Mouse (Mus musculus) thymus, postnatal 14 days (tissue): Measurements from ENCODE around the gene Zfp771.

ENCODE experiments used
- DNase-seq: peaks from one replicate; pipeline ENCODE4 v3.0.0; 2021

Zfp771 gene

DNA sequence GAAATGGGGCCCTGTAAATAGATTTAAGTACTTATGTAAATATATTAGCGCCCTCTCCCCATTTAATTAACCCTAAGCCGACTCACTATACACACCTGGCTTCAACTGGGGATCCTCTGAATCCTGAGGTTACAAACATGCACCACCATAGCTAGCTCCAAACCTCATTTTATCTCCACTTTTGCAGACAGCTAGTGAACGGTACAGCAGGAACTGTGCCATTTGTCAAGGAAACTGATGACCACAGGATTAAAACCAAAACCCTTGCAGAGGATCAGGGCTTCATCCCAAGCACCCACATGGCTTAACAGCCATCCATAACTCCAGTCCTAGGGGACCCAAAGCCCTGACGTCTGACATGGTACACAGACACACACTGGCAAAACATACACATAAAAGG, 10.9 kb downstream of the Zfp771 start:
- no peak for DNase-seq

DNA sequence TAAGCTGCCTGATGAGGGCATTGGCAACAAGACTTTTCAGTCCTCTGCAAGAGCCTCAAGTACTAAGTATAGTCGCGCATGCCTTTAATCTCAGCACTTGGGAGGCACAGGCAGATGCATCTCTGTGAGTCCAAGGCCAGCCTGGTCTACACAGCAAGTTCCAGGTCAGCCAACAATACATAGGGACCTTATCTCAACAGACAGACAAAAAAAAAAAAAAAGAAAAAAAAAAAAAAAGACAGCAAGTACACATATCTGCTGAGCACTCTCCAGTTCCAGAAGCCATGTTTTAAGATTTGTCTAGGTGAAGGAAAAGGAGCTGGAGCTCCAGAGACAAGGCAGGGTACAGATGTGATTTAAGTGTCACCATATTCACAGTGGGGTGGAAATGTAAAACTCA, 11.9 kb downstream of the Zfp771 start:
- no peak for DNase-seq

DNA sequence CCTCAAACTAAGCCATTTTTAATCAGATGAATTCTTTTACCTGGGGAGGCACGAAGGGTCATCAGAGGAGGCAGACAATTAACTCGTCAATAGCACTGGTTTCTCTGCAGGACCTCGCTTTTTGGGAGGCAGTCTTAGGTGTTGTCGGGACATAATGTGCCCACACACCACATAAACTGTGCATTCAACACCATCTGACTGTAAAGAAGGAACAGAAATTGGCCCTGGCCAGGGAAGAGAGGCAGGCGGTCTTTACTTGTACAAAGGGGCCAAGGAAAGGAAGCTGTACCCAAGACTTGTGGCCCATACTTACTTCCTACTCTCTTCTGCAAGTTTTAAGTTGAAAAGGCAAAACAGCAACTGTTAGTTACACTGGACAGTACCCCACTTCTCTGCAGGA, 12.4 kb downstream of the Zfp771 start:
- DNase-seq, result no peak

DNA sequence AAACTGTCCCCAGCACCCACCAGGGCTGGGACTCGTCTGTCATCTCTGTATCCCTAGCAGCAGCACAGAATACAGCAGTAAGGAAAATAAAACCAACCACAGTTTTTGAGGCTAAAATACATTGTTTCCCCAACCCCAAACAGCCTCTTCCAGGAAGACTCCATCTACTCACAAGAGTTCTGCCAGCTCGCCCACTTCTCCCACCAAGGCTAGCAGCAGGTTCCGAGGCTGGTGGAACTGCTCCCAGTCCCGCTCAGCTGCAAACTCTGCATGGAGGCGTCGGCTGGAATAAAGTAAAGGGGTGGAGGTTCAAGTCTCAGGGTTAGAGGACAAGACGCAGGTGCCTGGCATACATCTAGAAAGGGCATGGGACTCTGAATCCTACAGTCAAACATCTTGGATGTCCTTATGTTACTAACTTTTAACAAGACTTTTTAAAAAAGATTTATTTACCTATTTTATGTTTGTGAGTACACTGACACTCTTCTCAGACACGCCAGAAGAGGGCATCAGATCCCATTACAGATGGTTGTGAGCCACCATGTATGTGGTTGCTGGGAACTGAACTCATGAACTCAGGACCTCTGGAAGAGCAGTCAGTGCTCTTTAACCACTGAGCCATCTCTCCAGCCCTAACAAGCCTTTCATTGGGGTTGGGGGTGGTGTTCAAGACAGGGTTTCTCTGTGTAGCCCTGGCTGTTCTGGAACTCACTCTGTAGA, 15.3 kb downstream of the Zfp771 start:
- no peak for DNase-seq

DNA sequence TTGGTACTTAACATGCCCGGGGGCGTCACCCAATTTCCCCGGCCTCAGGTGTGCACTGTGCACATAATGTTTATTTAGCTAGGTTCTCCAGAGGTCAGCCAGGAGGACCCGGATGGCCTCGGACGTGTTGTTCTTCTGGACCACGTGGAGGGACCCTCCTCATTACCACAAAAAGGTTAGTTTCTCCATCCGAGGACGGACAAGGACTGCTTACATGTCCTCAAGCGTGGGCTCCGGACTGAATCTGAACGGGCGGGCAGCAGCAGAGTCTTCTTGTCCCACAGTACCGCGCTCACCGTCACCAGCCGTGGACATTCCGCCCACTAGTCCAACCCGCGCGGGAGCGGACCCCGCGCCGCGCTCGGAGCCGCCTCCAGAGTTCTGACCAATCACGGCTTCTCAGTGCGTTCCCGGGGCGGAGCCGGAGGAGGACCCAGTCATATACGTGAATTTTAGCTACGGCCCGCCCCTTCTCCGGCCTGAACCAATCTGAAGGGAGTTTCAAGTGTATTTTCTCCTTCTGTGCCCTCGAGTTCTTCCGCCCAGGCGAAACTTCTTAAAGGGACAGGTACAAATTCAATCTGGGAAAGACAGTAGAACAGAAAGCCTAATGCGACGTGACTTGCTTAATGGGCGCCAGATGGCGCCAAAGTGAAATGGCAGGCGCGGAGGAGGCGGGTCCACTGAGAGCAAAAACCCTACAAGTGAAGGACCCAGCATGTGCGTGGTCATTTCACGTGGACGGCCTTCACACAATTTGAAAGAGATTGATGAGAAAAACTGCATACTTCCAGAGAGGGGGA, 16.4 kb downstream of the Zfp771 start, which contains the start of gene Dctpp1:
Gene Dctpp1 (minus strand): TSS at position 401 of the 803 bp plus-strand sequence.
- DNase-seq, result peak; percentile 97

DNA sequence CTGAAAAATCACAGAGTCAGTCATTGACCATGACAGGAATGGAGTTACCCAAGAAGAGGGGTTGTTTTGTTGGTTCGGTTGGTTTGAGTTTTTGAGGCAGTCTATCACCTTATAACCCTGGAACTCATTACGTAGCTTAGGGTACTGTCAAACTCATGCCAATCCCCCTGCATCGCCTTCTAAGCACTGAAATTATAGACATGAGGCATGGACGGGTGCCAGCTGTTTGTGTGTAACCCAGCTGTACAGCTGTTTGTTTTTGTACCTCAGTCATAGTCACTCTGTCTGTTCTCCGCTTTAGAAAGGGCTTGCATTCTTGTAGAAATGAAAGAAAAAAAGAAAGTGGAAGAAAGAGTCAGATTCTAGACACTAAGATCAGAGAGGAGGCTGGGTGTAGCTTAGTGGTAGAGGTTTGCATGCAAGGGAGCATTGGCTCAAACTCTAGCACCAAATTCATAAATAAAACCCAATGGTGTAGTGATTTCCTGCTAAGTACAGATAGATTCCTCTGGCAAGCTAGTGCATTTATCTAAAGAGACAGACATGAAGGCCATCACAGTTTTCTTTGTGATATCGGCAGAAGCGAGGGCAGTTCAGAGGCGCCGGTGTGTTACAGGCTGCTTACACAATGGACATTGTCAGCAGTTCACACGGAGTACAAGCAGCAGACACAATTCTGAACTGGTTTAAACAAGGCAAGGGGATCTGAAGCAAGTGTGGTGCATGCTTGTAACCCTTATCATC, 18.3 kb downstream of the Zfp771 start:
- DNase-seq, result no peak

DNA sequence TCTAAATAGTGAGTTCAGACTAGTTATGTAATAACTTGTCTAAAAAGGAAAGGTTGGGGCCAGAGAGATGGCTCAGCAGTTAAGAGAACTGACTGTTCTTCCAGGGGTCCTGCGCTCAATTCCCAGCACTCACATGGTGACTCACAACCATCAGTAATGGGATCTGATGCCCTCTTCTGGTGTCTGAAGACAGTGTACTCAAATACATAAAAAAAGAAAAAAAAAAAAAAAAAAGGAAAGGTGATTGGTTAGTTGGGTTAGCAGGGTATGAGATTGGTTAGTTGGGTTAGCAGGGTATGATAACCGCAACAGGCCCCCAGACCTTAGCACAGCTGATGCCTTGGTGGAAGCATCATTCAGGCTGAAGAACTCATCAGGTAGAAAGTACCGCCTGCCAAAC, 19.5 kb downstream of the Zfp771 start:
- no peak for DNase-seq

DNA sequence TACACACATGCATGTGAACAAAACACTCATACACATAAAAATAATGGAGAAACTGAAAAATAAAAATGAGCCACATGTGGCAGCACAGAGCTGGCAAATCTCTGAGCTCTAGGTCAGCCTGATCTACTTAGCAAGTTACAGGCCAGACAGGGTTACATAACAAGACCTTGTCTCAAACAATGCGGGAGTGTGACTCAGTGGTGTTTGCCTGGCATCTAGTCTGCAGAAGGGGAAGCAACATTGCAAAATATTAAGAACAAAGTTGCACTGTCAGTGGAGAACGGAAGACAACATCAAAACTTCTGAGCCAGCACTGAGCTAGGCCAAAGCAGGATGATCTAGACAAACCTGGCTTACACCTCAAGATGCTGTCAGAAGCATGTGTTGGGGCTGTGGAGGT, 26.2 kb downstream of the Zfp771 start:
- DNase-seq, result no peak

DNA sequence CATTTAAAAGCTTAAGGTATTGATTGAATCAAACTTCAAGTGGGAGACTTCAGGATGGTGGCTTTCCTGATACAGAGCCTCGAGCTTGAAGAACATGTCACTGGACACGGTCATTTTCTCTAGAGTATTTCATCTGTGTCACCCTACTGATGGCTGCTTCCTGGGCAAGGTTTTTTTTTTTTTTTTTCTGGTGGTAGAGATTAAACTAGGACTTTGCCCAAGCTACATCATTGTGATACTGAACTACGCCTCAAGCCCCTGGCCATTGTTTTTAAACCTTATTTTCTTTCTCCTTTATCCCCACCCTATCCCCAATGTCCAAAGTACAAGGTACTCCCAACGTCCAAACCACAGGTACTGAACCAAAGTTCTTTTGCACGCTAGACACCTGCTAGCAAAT, 26.6 kb downstream of the Zfp771 start:
- DNase-seq, result no peak

DNA sequence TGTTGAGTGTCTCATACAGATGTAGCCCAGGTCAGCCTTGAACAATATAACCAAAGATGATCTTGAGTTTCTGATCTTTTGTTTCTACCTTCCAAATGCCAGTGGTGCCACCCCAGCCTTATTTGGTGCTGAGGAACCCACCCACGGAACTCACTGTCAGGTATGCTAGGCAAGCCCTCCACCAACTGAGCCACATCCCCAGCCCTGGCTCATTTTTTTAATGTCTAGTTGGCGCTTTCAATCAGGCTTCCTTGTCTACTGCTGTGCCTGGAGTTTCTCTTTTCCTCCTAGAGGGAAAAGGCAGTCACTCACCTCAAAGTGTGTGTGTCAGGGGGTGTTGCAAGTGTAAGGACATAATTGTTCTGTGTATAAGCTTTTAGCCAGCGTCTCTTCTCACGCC, 27.0 kb downstream of the Zfp771 start:
- no peak for DNase-seq

DNA sequence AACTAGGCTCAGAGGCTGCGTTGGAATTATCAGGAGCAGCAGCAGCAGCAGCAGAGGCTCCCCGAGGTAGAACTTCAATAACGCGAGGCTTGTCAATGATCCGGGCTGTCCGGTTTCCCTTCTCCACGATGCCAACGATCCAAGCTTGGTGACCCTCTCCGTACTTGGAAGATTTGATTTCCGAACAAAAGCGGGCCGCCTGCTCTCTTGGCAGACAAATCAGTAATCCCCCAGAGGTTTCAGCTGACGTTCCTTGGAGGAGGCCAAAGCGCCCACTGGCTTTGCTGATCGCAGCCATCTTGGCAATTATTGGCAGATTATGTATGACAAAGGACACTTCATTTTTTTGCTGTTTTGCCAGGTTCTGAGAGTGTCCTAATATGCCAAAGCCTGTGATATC, 28.5 kb downstream of the Zfp771 start:
- DNase-seq, result no peak

DNA sequence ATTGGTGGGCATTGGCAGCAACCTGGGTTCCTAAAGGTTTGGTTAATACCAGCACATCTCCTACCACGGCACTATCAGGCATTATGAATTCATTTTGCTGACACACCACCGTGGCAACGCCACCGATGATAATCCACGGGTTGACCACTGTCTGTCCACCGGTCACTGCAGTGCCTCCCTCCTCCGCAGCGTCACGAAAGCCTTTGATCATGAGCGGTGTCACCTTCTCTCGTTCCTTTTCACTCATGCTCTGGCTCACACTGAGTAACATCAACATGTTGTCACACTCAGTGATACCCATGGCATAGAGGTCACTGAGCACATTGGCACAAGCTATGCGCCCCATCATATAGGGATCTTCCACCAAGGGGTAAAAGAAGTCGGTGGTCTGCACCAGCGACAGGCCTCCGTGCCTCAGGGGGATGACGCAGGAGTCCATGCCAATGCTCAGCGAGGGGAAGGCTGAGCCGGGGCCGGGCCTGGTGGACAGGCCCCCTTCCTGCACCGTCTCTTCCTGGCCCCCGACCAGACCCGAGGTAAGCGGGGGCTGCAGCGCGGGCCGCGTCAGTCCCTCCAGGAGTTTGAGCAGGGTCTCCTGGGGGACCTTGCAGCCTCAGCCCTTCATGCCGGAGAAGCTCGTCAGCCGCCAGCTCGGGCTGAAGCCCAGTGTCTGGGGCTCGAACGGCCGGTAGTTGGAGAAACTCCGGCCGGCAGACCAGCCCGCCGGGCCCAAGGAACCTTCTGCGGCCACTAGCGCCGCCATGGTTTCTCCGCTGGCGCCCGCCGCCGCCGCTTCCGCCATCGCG, 29.2 kb downstream of the Zfp771 start:
- peak; percentile 56 for DNase-seq

DNA sequence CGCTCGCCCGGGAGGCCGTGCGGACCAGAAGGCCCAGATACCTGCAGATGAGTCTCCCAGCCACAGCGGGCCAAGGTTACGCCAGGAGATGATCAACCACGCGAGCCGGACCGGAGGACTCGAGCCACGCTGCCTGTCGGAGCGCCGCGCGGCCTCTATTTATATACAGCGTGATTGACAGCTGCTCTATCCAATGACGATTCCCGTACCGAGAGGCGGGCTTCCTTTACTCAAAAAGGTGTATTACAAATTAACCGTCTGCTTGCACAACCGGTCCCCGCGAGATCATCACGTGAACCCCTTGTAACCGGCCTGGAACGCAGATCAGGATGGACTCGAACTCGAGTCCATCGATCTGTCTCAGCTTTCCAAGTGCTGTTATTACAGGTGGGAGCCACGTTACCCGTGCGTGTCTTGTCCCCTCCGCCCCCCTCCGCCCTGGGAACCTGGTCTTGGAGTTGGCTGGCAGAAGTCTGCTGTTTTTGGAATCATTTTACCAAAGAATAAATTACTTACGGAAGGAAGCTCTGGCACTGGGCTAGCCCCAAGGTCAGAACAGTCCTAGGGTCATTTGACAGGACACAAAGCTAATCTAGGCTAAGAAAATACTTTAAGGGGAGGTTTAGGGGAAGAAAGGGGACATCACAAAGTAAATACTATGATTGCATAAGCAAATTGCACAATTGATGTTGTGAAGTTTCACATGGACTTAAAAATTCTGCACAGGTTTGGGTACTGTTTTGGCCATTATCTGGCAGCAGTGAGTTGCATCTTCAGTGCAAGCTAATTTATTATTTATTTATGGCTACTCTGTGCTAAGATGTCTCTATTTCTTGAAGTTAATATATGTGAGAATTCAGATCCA, 30.1 kb downstream of the Zfp771 start, which contains the start of gene Sephs2:
Gene Sephs2 (minus strand): TSS at position 131 of the 865 bp plus-strand sequence.
- peak; percentile 95 for DNase-seq

DNA sequence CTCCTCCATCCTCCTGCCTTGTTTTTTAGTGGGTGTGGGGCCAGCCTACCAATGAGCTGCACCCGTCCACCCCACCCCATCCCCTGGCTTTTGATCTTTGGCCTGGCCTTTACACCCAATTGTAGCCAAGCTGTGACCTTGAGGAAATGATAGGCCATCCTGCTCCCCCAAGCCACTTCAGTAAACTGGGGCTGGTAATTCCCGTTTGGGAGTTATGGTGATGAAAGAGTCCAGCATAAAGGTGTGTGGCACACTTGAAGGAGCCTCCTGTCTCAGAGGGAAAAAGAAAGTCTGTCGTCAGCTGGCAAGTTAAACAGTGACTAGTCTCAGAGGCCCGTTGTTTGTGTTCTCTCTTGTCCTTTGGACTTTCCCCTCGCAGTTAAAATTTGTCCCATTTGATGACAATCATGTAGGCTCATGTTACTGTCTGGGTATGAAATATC, 32.5 kb downstream of the Zfp771 start:
- DNase-seq, result no peak

DNA sequence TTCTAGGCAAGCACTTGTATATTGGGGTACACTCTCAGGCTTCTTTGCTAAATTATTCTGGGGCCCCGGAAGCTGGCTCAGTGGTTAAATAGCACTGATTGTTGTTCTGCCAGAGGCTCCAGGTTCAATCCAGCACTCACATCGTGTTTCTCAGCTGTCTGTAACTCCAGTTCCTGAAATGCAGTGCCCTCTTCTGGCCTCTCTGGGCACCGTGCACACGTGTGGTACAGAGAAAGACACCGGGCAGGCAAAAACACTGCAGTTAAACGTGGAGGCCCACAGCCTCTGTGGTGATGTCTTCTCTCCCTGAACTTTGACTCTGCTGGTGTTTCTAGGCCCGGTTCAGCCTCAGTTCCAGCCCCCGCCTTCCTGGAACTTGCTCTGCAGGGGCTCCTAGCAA, 34.2 kb downstream of the Zfp771 start:
- peak; percentile 87 for DNase-seq

DNA sequence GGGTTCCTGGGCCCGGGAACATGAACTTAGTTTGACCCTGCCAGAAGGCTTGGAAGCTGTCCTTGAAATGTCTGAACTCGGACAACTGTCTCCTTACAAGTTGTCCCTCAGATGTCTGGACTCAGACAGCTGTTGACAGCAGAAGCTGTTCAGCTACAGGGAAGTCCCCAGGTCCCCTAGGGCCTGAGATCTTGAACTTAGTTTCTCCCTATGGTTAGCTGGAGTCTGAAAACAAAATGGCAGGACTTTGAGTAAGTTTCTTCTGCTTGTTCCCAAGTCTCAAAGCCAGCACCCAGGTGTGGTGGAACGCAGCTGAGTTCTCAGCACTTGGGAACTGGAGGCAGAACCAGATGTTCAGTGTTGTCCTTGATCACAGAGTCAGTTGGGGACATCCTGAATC, 36.0 kb downstream of the Zfp771 start:
- peak; percentile 59 for DNase-seq

DNA sequence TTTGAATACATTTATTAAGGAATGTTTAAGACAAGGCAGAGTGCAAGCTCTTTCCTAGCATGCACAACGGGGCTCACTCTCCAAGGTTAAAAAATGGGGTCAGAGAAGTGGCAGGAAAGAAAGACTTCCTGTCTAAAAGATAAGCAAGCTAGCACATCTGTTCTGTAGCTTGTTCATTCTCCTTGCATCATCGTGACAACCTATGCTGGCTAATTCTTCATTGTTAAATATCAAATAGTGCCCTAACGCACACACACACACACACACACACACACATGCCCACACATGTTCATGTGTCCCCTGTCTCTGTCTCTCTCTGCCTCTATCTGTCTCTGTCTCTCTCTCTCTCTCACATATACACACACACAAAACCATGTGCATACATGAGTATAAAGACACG, 37.0 kb downstream of the Zfp771 start:
- peak; percentile 61 for DNase-seq

DNA sequence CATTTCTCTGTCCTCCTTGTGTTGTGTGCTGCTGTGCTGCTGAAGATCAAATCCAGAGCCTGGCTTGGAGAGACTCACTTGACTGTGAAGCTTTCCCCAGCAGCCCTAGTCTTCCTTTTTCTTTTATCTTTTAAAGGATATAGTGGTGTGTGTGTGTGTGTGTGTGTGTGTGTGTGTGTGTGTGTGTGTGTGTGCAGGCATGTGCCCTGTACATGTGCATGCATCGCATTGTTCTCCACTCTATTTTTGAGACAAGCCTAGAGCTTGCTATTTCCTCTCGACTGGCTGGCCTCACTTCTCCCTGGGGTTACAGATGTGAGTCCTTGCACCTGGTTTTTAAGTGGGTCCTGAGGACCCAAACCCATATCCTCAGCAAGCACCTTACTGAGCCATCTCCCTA, 38.1 kb downstream of the Zfp771 start:
- peak; percentile 68 for DNase-seq

DNA sequence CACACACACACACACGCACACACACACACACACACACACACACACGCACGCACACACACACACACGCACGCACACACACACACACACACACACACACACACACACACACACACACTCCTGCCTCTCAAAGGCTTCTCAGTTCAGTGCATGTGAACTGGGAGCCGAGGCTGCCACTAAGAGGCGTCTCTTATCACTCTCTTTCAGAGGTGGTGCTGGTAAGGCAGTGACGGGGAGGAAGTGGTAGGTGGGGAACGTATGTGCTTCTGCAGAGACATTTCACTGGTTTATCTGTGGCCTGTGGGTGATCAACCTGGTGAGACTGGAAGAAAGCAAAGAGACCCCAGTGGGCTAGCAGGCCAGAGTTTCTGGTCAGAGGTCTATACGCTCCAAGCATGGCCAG, 41.1 kb downstream of the Zfp771 start:
- peak; percentile 73 for DNase-seq

DNA sequence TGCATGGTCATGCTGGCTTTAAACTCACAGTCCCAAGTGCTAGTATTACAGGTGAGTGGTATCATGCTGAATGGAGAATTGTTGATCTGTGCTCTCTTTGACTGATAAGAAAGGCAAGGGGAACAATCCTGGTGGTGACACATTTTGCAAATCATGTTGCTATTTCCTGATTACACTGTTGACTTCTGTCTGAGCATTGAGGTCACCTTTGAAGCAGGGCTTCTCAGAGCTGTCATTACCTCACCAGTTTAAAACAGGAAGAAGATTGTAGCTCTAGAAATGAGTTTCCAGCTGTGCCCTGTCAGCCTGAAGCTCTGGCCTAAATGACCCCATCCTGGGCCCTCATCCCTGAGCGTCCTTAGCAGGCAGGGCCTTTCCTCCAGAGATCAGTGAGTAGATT, 43.9 kb downstream of the Zfp771 start:
- DNase-seq, result peak; percentile 56

DNA sequence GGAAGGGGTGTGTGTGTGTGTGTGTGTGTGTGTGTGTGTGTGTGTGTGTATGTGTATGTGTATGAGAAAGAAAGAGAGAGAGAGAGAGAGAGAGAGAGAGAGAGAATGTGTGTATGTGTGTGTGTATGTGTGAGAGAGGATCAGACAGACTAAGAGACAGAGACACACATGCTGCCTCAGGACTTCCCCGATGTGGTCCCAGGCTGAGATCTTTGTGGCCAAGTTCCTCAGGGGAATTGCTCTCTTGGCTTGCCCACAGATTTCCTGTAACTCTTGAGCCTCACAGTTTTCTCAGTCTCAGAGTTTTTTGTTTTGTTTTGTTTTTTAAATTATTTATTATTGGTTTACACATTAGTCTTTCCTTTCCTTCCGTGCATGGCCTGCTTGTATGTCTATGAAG, 45.2 kb downstream of the Zfp771 start:
- DNase-seq, result no peak

DNA sequence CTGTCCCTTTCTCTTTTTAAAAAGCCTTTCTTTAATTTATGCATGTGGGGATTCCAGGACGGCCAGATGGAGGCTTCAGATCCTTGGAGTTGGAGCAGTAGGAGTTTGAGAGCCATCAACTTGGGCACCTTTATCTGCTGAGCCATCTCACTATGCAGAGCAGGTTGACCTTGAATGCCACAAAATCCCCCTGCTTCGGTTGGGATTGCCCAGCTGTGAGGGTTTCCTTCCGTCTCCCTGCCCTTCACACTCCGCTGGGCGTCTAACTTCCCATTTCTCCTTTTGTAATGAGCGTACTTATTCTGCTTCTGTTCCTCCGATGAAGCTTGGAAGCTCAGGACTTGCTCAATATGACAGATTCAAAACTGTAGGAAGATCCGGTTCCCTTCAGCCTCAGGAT, 46.1 kb downstream of the Zfp771 start:
- DNase-seq, result no peak
